Mouse (Mus musculus): ENCODE measurements at regions not wholly inside any gene's neighbourhood (a gene's known extent, or its start where the extent isn't known, plus 50 kb on each side); places are given as distances from the start of the nearest gene placed in this dataset.

DNA sequence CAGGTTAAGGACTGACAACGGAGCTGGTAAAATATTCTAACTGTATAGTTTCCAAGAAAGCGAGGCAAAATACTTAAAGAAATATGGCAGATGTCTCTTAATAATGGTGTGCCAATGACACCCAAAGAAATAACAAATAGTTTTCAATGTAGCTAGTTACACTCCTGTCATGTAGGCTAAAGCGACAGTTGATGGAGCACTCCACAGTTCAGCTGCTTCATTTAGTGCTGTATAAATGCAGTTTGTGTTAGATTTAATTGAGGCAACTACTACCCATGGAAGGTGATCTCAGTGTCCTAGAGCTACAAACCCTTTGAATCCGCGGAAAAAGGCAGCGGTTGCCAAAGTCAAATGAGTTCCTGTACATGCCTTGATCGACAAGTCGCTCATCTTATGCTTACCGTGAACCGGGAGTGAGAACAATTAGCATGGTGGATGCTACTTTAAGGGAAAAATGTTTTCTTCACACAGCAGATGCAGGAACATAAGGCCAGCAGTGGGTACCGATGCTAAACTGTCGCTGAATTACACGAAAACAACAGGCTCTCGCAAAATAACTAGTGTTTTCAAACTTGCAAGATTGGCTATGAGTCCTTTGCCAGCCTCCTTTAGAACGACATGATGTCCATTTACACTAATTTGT, 961.4 kb downstream of the Mat2b start:
- H3K27ac ChIP-seq = no peak overlapping the region
- H3K4me3 ChIP-seq = peak overlapping the region; percentile 17; the same call in 1 of the 2 replicates
- peak; percentile 37 to 42 for DNase-seq (ENCODE audit: low spot score in 2 of 2)
- no peak for TF ChIP-seq CTCF (conservative IDR thresholded peaks at IDR 0.05)

DNA sequence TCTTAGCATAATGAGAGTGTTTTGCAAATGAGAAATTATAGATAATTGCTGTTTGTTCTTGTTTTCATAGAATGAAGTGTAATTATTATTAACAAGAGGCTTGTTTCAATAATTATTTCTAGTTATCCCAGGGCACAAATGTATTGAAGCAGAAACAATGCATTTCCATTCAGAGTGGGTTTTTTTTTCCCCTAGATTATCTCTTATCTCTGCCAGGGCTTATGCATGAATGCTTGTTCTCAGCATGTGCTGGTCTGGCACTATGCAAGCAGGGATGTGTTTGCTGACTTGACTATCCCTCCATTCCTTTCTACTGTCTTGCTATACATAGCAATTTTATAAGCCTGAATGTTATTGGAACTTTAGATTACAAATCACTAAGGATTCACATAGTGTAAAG, 971.4 kb downstream of the Mat2b start:
- DNase-seq (ENCODE audit: low spot score in 2 of 2) = no peak
- no peak for TF ChIP-seq CTCF (conservative IDR thresholded peaks at IDR 0.05)
- H3K4me3 ChIP-seq = no peak overlapping the region
- no peak overlapping the region for H3K27ac ChIP-seq

DNA sequence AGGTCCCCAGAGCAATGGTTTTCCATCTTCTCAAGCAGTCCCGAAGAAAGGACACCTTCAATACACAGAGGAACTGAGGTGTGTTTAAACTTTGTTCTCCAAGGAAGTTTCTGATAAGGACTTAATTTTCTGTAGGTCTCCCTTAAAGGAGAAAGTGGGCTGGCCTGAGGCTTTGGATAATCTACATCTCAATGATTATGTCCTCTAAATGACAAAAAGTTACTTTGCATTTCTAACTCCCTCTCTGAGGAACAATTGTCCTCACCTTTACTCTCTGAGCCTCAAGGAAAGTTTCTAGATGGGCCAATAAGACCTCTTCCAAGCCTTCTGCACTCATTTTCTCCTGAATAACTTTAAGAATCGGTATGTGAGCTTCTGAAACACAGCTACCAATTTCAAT, 1016.5 kb downstream of the Mat2b start:
- Histone ChIP-seq H3K4me3 (no peak overlapping the region), H3K27ac (no peak overlapping the region)
- no peak for TF ChIP-seq CTCF (conservative IDR thresholded peaks at IDR 0.05)
- DNase-seq (ENCODE audit: low spot score in 2 of 2) = no peak

DNA sequence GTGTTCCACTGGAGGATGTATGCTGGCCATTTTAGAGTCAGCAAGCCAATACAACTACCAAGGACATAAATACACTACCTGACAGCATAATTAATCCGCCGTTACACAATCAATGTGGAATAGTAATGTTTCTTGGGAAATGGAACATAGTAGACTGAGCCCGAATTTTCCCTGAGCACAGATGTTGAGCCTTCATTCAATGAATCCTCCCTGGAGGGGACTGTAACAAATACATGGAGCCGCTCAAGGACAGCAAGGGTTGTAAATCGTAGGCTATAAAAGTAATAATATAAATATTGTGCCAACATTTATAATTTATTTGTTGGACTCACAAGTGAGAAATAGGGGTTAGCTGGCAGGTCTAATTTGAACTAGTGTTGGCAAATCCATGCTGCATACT, 1041.4 kb downstream of the Mat2b start:
- TF ChIP-seq CTCF (conservative IDR thresholded peaks at IDR 0.05) = no peak
- H3K27ac ChIP-seq = no peak overlapping the region
- H3K4me3 ChIP-seq = no peak overlapping the region
- DNase-seq (ENCODE audit: low spot score in 2 of 2) = no peak

DNA sequence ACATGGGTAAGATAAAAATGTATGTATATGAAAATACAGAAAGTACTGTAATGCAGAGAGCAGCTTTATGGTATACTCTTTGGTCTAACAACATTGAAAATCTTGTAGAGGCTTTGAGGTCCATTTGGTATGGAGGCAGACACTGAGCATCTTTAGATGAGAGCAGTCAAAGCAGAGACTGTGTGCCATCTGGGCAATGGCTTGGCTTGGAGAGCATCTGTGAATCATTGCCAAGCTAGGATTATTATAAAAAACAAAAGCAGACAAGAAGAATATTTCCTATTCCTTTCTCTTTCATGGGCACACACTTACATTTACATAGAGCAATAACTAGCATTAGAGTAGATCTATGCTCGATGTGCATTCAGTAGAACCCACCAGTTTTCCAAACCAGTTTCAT, 1075.6 kb downstream of the Mat2b start:
- DNase-seq (ENCODE audit: low spot score in 2 of 2) = peak in 1 of 2 experiments; percentile 19
- no peak overlapping the region for H3K4me3 ChIP-seq
- 0 out of 2 replicates have a peak overlapping the region, but pooled peaks have one; percentile 39 for H3K27ac ChIP-seq
- no peak for TF ChIP-seq CTCF (conservative IDR thresholded peaks at IDR 0.05)

DNA sequence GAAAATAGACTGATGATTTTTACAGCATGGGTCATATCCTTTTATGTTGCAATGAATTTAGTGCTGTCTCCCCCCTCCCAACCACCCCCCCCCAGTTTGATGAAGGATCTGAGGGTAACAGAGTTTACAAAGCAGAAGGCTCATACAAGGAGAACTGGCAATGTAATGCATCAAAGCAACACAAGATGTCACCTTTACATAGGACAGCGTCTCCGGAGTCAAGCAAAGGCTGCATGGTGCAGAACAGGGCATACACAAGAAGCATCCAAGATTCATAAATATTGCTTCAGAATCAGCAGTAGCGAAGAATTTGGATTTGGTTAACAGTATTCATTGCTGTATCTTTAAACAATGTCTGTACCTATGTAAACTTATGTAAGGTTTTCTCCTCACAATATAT, 1079.2 kb downstream of the Mat2b start:
- peak; percentile 14 to 25 for DNase-seq (ENCODE audit: low spot score in 2 of 2)
- TF ChIP-seq CTCF (conservative IDR thresholded peaks at IDR 0.05) = peak; percentile 67
- no peak overlapping the region for H3K4me3 ChIP-seq
- no peak overlapping the region for H3K27ac ChIP-seq

DNA sequence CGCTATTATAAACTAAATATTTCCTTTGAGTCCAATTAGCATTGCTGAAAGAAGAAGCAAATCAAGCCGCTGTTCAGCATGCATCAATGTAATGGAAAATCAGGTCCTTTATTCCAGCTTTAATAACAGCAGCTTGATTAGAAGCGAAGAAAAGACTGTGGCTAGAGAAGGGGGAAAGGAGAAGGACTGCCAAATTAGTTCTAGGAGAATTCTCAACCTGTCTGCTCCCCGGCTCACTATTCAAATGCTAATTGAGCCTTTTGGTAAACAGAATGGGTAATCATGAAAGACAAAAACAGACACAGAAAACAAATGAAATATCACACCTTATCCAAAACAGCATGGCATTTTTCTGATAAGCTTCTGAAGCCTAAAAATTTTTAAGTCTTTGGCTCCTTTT, 1098.5 kb downstream of the Mat2b start:
- Histone ChIP-seq H3K4me3 (no peak overlapping the region), H3K27ac (no peak overlapping the region)
- peak in 1 of 2 experiments; percentile 9 for DNase-seq (ENCODE audit: low spot score in 2 of 2)
- TF ChIP-seq CTCF (conservative IDR thresholded peaks at IDR 0.05) = no peak

DNA sequence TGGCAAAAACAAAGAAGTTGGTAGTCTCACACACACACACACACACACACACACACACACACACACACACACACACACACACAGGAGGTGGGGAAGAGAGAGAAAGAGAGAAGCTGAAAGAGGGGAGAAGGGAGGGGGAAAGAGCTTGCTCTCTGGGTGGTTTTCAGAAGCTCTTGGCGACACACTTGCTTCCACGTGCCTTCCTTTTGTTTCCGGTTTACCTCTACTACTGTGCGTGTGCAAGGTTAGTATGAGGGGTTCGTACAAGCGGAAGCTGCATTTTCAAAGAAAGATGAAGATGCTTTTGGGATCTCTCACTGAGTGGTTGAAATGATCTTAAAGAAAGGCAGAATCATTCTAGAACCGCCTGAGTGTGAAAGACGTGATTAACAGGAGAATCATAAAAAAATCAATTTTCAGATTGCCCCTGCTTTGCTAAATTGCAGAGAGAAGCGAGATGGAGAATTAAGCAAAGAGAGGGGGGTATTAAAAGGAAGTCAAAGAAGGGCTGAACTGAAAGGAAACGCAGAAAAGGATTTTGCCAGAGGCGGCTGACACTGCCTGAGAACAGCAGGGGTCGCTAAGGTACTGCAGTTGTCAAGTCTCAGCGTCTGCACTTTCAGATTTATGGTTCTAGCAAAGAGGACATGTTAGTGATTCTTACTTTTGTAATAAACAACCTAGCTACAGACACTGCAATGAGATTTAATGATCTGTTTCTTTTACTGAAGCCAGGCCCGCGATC, 1106.2 kb downstream of the Mat2b start:
- peak overlapping the region; percentile 53 for H3K4me3 ChIP-seq
- peak; percentile 96 for TF ChIP-seq CTCF (conservative IDR thresholded peaks at IDR 0.05)
- peak; percentile 82 to 85 for DNase-seq (ENCODE audit: low spot score in 2 of 2)
- H3K27ac ChIP-seq = peak overlapping the region; percentile 58

DNA sequence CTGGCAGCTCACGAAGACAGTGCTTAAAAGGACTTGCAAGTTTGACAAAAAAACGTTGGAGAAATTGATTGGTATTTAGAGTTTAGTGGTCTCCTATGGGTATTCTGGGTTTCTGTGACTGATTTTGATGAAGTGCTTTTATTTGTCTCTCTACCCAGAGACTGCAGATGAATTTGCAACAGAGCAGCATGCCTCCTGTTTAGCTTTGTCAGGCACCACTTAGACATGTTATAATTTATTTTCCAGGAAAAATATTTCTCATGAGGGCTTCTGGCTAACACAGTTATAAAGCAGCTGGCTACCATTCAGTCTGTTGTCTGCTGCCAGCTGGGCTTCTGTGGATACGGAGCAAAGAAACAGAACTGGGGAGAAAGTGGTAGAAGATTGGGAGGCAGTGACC, 1136.7 kb downstream of the Mat2b start:
- peak; percentile 16 to 38 for DNase-seq (ENCODE audit: low spot score in 2 of 2)

DNA sequence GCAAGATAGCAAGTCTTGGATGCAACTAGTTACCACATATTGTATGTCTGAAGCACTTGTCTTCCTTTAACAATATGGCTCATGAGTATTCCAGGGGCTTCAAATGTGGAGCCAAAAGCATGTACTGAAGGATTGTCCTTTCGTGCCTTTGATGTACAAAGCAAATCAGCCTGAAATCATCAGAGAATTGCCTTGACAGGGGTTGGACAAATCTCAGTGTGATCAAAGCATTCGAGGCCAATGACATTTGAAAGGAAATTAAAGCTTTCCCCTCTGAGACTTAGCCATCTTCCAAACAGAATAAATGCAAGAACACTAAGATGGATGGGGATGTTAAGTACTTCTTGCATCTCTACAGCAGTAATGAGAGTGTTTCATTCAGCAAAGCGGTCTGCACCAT, 1144.9 kb downstream of the Mat2b start:
- no peak for DNase-seq (ENCODE audit: low spot score in 2 of 2)
- H3K27ac ChIP-seq = no peak overlapping the region
- no peak overlapping the region for H3K4me3 ChIP-seq
- TF ChIP-seq CTCF (conservative IDR thresholded peaks at IDR 0.05) = no peak

More for the DNA sequence above, 1136.7 kb downstream of the Mat2b start:
- TF ChIP-seq CTCF (conservative IDR thresholded peaks at IDR 0.05) = no peak
- H3K27ac ChIP-seq = no peak overlapping the region
- no peak overlapping the region for H3K4me3 ChIP-seq

DNA sequence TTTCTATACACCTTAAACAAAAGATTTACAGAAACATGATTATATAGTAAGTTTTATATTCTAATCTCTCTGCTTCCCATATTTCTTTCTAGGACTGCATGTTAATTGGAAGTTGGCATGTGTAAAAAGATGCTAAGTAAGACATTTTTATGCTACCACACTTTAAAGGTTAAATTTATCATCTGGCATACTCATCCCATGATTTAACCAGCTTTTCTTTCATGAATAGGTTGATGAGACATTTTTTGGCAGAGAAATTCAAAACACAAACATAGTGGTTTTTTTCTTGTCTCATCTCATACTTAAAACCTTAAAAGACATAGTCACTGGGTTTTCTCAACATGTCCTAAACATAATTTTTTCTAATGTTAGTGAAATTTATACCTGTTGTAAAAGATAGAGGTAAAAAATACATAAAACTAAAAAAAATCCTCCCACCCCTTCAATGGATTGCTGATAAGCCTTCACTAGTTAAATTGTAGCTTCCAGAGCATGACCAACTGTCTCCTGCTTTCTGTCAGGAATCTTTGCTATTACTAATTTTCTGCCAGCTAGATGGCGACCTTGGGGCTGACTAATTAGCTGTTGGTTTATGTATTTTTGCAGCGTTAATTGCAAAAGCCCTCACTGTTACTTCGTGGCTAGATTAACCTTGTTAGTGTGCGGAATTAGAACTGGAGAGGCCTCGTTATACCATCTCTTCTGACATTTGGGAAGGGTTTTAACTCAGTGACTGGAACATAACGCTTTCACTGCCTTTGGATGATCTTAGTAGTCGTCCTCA, 1169.9 kb downstream of the Mat2b start:
- Histone ChIP-seq H3K27ac (no peak overlapping the region), H3K4me3 (no peak overlapping the region)
- TF ChIP-seq CTCF (conservative IDR thresholded peaks at IDR 0.05) = peak; percentile 58
- DNase-seq (ENCODE audit: low spot score in 2 of 2) = no peak

DNA sequence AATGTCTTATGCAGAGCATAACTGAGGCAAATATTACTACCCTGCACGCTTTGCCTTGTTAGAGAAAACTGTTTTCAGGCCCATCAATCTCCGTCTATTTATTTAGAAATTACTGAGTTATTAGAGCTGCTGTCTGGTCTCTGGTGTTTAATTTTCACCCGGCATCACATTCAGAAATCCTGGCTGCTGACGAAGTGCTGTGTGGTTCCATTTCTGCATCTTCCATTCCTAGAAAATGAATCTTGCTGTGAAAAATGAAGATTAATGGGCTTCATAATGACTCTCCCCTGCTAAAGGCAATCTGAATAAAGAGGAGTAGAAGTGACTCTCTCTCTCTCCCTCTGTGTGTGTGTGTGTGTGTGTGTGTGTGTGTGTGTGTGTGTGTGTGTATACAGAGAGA, 1199.8 kb downstream of the Mat2b start:
- no peak overlapping the region for H3K27ac ChIP-seq

DNA sequence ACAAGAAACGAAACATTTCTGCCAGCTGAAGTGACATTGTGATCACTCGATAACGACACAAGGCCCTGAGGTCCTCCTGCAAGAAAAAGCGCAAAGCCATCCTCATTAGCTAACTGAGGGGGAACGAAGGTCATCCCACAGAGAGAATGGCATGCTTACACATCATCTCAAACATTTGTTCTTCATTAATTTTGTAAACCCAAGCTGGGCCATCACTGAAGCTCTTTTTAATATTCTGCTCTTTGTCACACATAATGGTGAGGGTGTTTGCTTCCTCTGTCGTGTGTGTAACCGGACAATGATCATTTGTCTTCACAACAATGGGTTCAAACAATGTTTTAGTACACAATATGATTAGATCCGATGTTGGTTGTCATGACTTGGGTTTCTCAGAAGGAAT, 1217.9 kb downstream of the Mat2b start:
- no peak for TF ChIP-seq CTCF (conservative IDR thresholded peaks at IDR 0.05)
- no peak overlapping the region for H3K4me3 ChIP-seq
- no peak overlapping the region for H3K27ac ChIP-seq

More for the DNA sequence above, 1199.8 kb downstream of the Mat2b start:
- no peak overlapping the region for H3K4me3 ChIP-seq
- DNase-seq (ENCODE audit: low spot score in 2 of 2) = no peak
- no peak for TF ChIP-seq CTCF (conservative IDR thresholded peaks at IDR 0.05)

More for the DNA sequence above, 1217.9 kb downstream of the Mat2b start:
- no peak for DNase-seq (ENCODE audit: low spot score in 2 of 2)
